Mouse (Mus musculus) lung, postnatal 0 days (tissue): ENCODE measurements around the gene Elmo2.

Source experiments
- CTCF ChIP-seq: IDR thresholded peaks from 2 replicates; pipeline ENCODE4 v1.5.1; 2016; ENCODE audit warnings: antibody characterized with exemption, mild to moderate bottlenecking
- EP300 ChIP-seq: IDR thresholded peaks from 2 replicates; pipeline ENCODE4 v1.6.1; 2016; ENCODE audit warnings: antibody characterized with exemption, mild to moderate bottlenecking, control low read depth

- no peak for TF ChIP-seq CTCF
- no peak for TF ChIP-seq EP300
Measured at GRCm38 (mm10) chr2:165321981-165322735, 4.1 kb downstream of the Elmo2 start.
